Mouse (Mus musculus) testis, adult 2 months (tissue): ENCODE results near the gene Sephs2.

ENCODE experiments used
- CTCF ChIP-seq: fragments of 200-500 bp; IDR thresholded peaks from 2 replicates; pipeline ENCODE4 v1.5.1; 2012; ENCODE audit warnings: low read depth, mild to moderate bottlenecking, inconsistent platforms, low read length, moderate library complexity; ENCODE audit not compliant: control insufficient read depth, insufficient read depth, insufficient replicate concordance
- POLR2A ChIP-seq: fragments of 200-500 bp; IDR thresholded peaks from 2 replicates; pipeline ENCODE4 v1.6.1; 2012; ENCODE audit warnings: low read depth, mild to moderate bottlenecking, inconsistent platforms, low read length, moderate library complexity; ENCODE audit not compliant: control insufficient read depth

DNA sequence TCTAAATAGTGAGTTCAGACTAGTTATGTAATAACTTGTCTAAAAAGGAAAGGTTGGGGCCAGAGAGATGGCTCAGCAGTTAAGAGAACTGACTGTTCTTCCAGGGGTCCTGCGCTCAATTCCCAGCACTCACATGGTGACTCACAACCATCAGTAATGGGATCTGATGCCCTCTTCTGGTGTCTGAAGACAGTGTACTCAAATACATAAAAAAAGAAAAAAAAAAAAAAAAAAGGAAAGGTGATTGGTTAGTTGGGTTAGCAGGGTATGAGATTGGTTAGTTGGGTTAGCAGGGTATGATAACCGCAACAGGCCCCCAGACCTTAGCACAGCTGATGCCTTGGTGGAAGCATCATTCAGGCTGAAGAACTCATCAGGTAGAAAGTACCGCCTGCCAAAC, 10.3 kb downstream of the Sephs2 start:
- no peak for TF ChIP-seq CTCF
- TF ChIP-seq POLR2A, result no peak
